12 mouse cellular contexts compared by ENCODE assay signal in the genomic region with DNA sequence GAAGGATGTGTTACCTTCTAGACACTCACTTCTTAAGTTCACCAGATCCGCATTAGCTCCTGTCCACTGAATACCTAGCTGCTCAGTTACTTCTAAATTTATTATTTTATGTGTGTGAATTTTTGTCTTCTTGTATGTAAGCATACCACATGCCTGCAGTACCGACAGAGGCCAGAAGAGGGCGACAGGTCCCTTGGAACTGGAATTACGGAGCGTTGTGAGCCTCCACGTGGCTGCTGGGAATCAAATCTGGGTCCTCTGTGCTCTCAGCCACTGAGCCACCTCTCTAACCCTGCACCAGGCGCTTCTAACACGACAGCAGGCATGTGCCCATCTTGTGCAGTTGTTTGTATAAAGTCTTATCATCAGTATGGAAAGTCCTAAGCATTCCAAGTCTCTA. TPM values are rescaled to one million over a fixed set of nuclear protein-coding genes. Genes with fewer than 3 reads are reported as not detected.
DNase-seq lines count a peak whose midpoint lies in the region; ATAC-seq and TF ChIP-seq lines count a peak whose summit lies in the region.
"Had no signal": no experiment of that assay in that cellular context is flagged by ENCODE, and none has a peak within 500 bp of the region (broad histone marks: within the 10 kb centered on the region; RNA-seq: fewer than 3 reads in every experiment).

No protein-coding gene starts in this region.

- no peak overlapping the region for H3K4me2 ChIP-seq in hindbrain, postnatal 0 days (ENCODE audit: low read depth, low read length)
- H3K4me2 ChIP-seq in stomach, postnatal 0 days (replicated peaks; ENCODE audit: low read depth) = no peak overlapping the region
- H3K4me2 ChIP-seq: forebrain, embryonic 12.5 days; hindbrain, embryonic 12.5 days had no signal

- no peak for TF ChIP-seq POLR2A in bone marrow, adult 2 months (IDR thresholded peaks at IDR 0.05; ENCODE audit: borderline replicate concordance, control insufficient read depth, low read depth, low read length)

- no peaks in the 10 kb centered on the region for H3K27me3 ChIP-seq in hindbrain, postnatal 0 days (ENCODE audit: insufficient read depth, low read length)
- H3K27me3 ChIP-seq in hindbrain, embryonic 10.5 days (ENCODE audit: insufficient read depth, poor library complexity, severe bottlenecking) = peaks cover 33% of the 10 kb centered on the region
- H3K27me3 ChIP-seq in stomach, postnatal 0 days (ENCODE audit: control insufficient read depth, insufficient read depth, low read length) = no peaks in the 10 kb centered on the region

- H3K4me3 ChIP-seq in hindbrain, postnatal 0 days (ENCODE audit: low read length) = no peak overlapping the region
- H3K4me3 ChIP-seq in hindbrain, embryonic 10.5 days = no peak overlapping the region
- no peak overlapping the region for H3K4me3 ChIP-seq in bone marrow, adult 2 months (replicated peaks; ENCODE audit: control insufficient read depth, low read depth, low read length)
- no peak overlapping the region for H3K4me3 ChIP-seq in stomach, postnatal 0 days (ENCODE audit: low read depth, low read length)
- H3K4me3 ChIP-seq: forebrain, embryonic 12.5 days; hindbrain, embryonic 12.5 days had no signal

- H3K27ac ChIP-seq in hindbrain, postnatal 0 days = no peak overlapping the region
- no peak overlapping the region for H3K27ac ChIP-seq in hindbrain, embryonic 10.5 days
- no peak overlapping the region for H3K27ac ChIP-seq in bone marrow, adult 2 months (ENCODE audit: control insufficient read depth, insufficient read depth, low read depth, low read length, poor library complexity)
- no peak overlapping the region for H3K27ac ChIP-seq in stomach, postnatal 0 days (replicated peaks)
- H3K27ac ChIP-seq: forebrain, embryonic 12.5 days; hindbrain, embryonic 12.5 days had no signal

- H3K36me3 ChIP-seq in hindbrain, postnatal 0 days (ENCODE audit: insufficient read depth, low read length) = no peaks in the 10 kb centered on the region
- peaks cover 4% of the 10 kb centered on the region; the same call in 1 of the 2 replicates for H3K36me3 ChIP-seq in hindbrain, embryonic 10.5 days
- H3K36me3 ChIP-seq in stomach, postnatal 0 days (ENCODE audit: control insufficient read depth, insufficient read depth, low read length) = no peaks in the 10 kb centered on the region
- H3K36me3 ChIP-seq: hindbrain, embryonic 12.5 days had no signal

- no peak overlapping the region for H3K9ac ChIP-seq in hindbrain, postnatal 0 days (replicated peaks; ENCODE audit: low read length)
- H3K9ac ChIP-seq in stomach, postnatal 0 days (ENCODE audit: low read length) = no peak overlapping the region
- H3K9ac ChIP-seq: forebrain, embryonic 12.5 days; hindbrain, embryonic 12.5 days had no signal

- H3K4me1 ChIP-seq in hindbrain, postnatal 0 days (ENCODE audit: insufficient read depth, low read length) = peaks cover 28% of the 10 kb centered on the region
- H3K4me1 ChIP-seq in hindbrain, embryonic 10.5 days (replicated peaks) = peaks cover 49% of the 10 kb centered on the region
- no peaks in the 10 kb centered on the region for H3K4me1 ChIP-seq in bone marrow, adult 2 months (ENCODE audit: control insufficient read depth, insufficient read depth, low read length)
- H3K4me1 ChIP-seq in stomach, postnatal 0 days (replicated peaks; ENCODE audit: control insufficient read depth, insufficient read depth) = no peaks in the 10 kb centered on the region

- WGBS in hindbrain, postnatal 0 days = 72% methylated on average over 8 of the region's 8 CpGs
- WGBS in hindbrain, embryonic 10.5 days = 69% methylated on average over 8 of the region's 8 CpGs
- WGBS in bone marrow, adult 2 months = 62% methylated on average over 8 of the region's 8 CpGs
- 64% methylated on average over 8 of the region's 8 CpGs for WGBS in stomach, postnatal 0 days

- peak; percentile 72 for TF ChIP-seq CTCF in hindbrain, postnatal 0 days (IDR thresholded peaks at IDR 0.05; ENCODE audit: low read depth)
- peak; percentile 52 for TF ChIP-seq CTCF in bone marrow, adult 2 months (IDR thresholded peaks at IDR 0.05; ENCODE audit: control insufficient read depth, insufficient read depth, low read length)
- TF ChIP-seq CTCF in stomach, postnatal 0 days (IDR thresholded peaks at IDR 0.05; ENCODE audit: low read depth) = peak; percentile 63

- no peak for DNase-seq in hindbrain, postnatal 0 days (ENCODE audit: low spot score)
- no peak for DNase-seq in hindbrain, embryonic 10.5 days (ENCODE audit: low spot score)
- peak; percentile 16 to 40 for DNase-seq in spleen, postnatal 10 days (ENCODE audit: low spot score in 2 of 2)
- no peak for DNase-seq in spleen, adult 18-20 months
- no peak for DNase-seq in stomach, postnatal 0 days (ENCODE audit: low spot score)
- DNase-seq in ovary, postnatal 14 days (ENCODE audit: low spot score) = no peak
- no peak for DNase-seq in adrenal gland, postnatal 25 days
- DNase-seq: gastrocnemius, postnatal 36 days; right cerebral cortex, postnatal 14 days had no signal

- no peak for TF ChIP-seq EP300 in stomach, postnatal 0 days (optimal IDR thresholded peaks at IDR 0.05)

- H3K9me3 ChIP-seq in hindbrain, postnatal 0 days (ENCODE audit: low read length) = no peaks in the 10 kb centered on the region
- H3K9me3 ChIP-seq in hindbrain, embryonic 10.5 days = peaks cover 8% of the 10 kb centered on the region
- H3K9me3 ChIP-seq in stomach, postnatal 0 days (ENCODE audit: control insufficient read depth, low read length) = no peaks in the 10 kb centered on the region

- no peak for ATAC-seq in hindbrain, postnatal 0 days
- ATAC-seq in stomach, postnatal 0 days (ENCODE audit: low FRiP score, low TSS enrichment) = no peak

RNA-seq across cellular contexts. Expression of a gene that starts 44.8 kb away (rescaled TPM):
- total RNA-seq in hindbrain, postnatal 0 days (2014; rRNA removed) = 80.1 and 93.5 TPM in 2 replicates
- polyA plus RNA-seq in hindbrain, postnatal 0 days (2015; fragmentation: Nextera tagmentation; extraction: Ambion mirVana) = 39.5 and 43.5 TPM in 2 replicates
- 1.4 and 6.0 TPM in 2 replicates for polyA plus RNA-seq in hindbrain, embryonic 10.5 days (2016; fragmentation: Nextera tagmentation; extraction: Ambion mirVana)
- not detected in 2 replicates for polyA plus RNA-seq in bone marrow, adult 2 months (2011; ENCODE audit: insufficient read depth, insufficient read length, low replicate concordance, missing spikeins)
- 0.42 and 0.47 TPM in 2 replicates for polyA plus RNA-seq in stomach, postnatal 0 days (2015; fragmentation: Nextera tagmentation; extraction: Ambion mirVana)
- total RNA-seq in adrenal gland, postnatal 25 days (2021) = 4.3 and 4.6 TPM in 2 replicates

Comparison
In these comparisons a context has a peak if more than half of its experiments do, and no peak if none do; other contexts are left out.
1. DNase-seq: peak in spleen, postnatal 10 days (2 of 2); none in hindbrain, postnatal 0 days (single experiment), hindbrain, embryonic 10.5 days (single experiment), spleen, adult 18-20 months (0 of 2), stomach, postnatal 0 days (single experiment), ovary, postnatal 14 days (single experiment) and adrenal gland, postnatal 25 days (single experiment).
2. Peak in every context shown above with its lines, with median percentiles within 50 percentile points of each other: CTCF ChIP-seq.